Mouse (Mus musculus): ENCODE results near the gene Gatad2b.

GRCm38 (mm10) chr3:90255784-90256353, 37.1 kb upstream of the Gatad2b start:
- TF ChIP-seq TAL1 (IDR thresholded peaks at IDR 0.05; ENCODE audit: low read length), result no peak
- TF ChIP-seq GATA1 (IDR thresholded peaks at IDR 0.05; ENCODE audit: low read length), result no peak

Measured in erythroblast, embryonic 14.5 days (primary cell).